Mouse (Mus musculus): ENCODE data around the gene Kdm4b. TPM values are rescaled to one million over a fixed set of nuclear protein-coding genes. Genes with fewer than 3 reads are reported as not detected.

The Kdm4b gene
- polyA plus RNA-seq, 1 experiment from 2014 or later = 21.3 TPM

DNA sequence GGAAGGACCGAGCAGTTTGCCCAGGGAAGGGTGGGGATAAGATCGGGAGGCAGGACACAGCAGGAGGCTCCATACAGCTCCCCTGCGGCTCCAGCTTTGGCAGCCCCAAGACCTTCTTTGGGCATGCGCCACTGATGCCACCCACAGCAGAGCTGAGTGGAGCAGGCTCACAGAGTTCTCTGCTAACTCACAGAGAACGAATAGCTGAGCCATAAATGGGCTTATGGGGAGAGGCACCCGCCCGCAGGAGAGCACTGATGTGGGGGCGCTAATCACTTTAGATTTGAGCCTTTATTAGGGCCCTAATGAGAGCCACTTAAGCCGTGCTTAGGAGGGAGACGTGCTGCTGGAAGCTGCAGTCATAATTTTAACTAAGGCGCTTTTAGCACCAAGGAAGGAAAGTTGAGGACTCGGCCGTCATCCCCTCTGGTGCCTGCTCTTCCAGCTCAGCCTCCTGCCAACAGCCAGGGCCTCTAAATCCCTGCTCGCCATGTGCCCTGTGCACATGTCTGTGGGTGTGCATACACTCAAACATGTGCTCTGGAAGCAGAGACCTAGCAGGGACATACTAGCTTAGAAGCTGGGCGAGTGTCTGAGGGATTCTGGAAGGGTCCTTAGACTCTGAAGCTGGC is 45.3 kb downstream of the Kdm4b start:
- no peak overlapping the region for H3K27ac ChIP-seq (ENCODE audit: low read length)
- no peaks in the 10 kb centered on the region for H3K27me3 ChIP-seq (replicated peaks; ENCODE audit: control insufficient read depth, insufficient read depth, low read length)
- no peak overlapping the region for H3K9ac ChIP-seq (ENCODE audit: low read depth, low read length)
- no peaks in the 10 kb centered on the region; the same call in none of the 2 replicates for H3K36me3 ChIP-seq (ENCODE audit: control insufficient read depth, insufficient read depth, low read length)
- WGBS = 75% methylated on average over 15 of the region's 15 CpGs
- no peak overlapping the region for H3K4me3 ChIP-seq (ENCODE audit: low read length)
- no peaks in the 10 kb centered on the region for H3K9me3 ChIP-seq (ENCODE audit: control insufficient read depth, low read length)
- no peaks in the 10 kb centered on the region for H3K4me1 ChIP-seq (ENCODE audit: control insufficient read depth, insufficient read depth, low read length)
- no peak overlapping the region for H3K4me2 ChIP-seq (ENCODE audit: low read depth, low read length)
- no peak for ATAC-seq

- Histone ChIP-seq H3K9ac (ENCODE audit: low read depth, low read length) (no peak overlapping the region), H3K27ac (ENCODE audit: low read length) (no peak overlapping the region), H3K27me3 (replicated peaks; ENCODE audit: control insufficient read depth, insufficient read depth, low read length) (no peaks in the 10 kb centered on the region), H3K36me3 (ENCODE audit: control insufficient read depth, insufficient read depth, low read length) (peaks cover under 1% of the 10 kb centered on the region), H3K4me2 (ENCODE audit: low read depth, low read length) (no peak overlapping the region), H3K4me3 (ENCODE audit: low read length) (no peak overlapping the region), H3K4me1 (ENCODE audit: control insufficient read depth, insufficient read depth, low read length) (no peaks in the 10 kb centered on the region), H3K9me3 (ENCODE audit: control insufficient read depth, low read length) (no peaks in the 10 kb centered on the region)
- no peak for ATAC-seq
- WGBS = 64% methylated on average over 4 of the region's 4 CpGs
Observed at GRCm38 (mm10) chr17:56372109-56372508, 46.2 kb downstream of the Kdm4b start.

DNA sequence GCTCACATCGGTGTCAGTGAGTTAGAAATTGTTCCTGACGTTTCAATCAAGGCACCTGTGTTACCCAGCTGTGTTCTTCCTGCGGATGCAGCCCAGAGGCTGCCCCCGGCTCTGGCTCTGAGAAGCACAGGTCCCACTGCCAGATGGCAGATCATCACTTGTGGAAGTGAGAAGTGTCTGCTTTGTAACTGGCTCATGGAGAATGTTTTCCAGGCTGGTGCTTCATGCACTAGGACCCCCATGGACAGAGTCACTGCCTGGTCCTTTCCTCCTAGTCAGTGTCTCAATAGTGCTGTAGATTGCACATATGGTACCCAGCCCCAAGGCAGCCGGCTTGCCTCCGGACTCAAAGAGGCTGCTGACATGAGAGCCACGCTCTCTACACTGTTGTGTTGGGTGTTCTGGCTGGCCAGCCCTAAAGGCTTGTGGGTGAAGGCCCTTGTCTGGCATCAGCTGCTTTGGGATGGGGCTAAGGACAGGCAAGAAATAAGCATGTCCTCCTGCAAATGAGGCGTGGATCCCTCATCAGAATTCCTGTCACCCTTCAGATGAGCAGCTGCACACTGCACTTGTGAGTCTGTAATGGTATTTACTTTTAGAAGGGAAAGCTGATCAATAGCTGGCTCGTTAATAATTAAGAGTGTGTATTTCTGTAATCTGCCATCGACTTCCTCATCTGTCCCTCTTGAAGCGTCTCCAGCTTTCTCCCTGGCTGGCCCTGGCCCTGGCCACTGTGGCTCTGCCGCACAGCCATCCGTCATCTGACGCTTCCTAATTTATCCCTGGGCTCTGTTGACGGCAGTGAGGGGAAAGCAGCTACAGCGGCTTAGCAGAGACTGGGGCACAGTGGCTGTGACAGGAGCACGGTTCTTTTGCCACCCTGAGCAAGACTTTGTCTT is 47.5 kb downstream of the Kdm4b start:
- no peak for ATAC-seq
- Histone ChIP-seq H3K4me1 (ENCODE audit: control insufficient read depth, insufficient read depth, low read length) (no peaks in the 10 kb centered on the region), H3K4me2 (ENCODE audit: low read depth, low read length) (no peak overlapping the region), H3K27me3 (replicated peaks; ENCODE audit: control insufficient read depth, insufficient read depth, low read length) (no peaks in the 10 kb centered on the region), H3K27ac (ENCODE audit: low read length) (no peak overlapping the region), H3K36me3 (ENCODE audit: control insufficient read depth, insufficient read depth, low read length) (peaks cover 2% of the 10 kb centered on the region), H3K9me3 (ENCODE audit: control insufficient read depth, low read length) (no peaks in the 10 kb centered on the region), H3K4me3 (ENCODE audit: low read length) (no peak overlapping the region), H3K9ac (ENCODE audit: low read depth, low read length) (no peak overlapping the region)
- 69% methylated on average over 17 of the region's 17 CpGs for WGBS

GRCm38 (mm10) chr17:56374851-56375250 is 49.0 kb downstream of the Kdm4b start:
- Histone ChIP-seq H3K4me3 (ENCODE audit: low read length) (no peak overlapping the region), H3K9me3 (ENCODE audit: control insufficient read depth, low read length) (no peaks in the 10 kb centered on the region), H3K4me1 (ENCODE audit: control insufficient read depth, insufficient read depth, low read length) (no peaks in the 10 kb centered on the region), H3K36me3 (ENCODE audit: control insufficient read depth, insufficient read depth, low read length) (peaks cover 2% of the 10 kb centered on the region), H3K27me3 (replicated peaks; ENCODE audit: control insufficient read depth, insufficient read depth, low read length) (no peaks in the 10 kb centered on the region), H3K27ac (ENCODE audit: low read length) (no peak overlapping the region), H3K9ac (ENCODE audit: low read depth, low read length) (no peak overlapping the region), H3K4me2 (ENCODE audit: low read depth, low read length) (no peak overlapping the region)
- ATAC-seq = no peak
- 91% methylated on average over 1 of the region's 1 CpGs for WGBS

DNA sequence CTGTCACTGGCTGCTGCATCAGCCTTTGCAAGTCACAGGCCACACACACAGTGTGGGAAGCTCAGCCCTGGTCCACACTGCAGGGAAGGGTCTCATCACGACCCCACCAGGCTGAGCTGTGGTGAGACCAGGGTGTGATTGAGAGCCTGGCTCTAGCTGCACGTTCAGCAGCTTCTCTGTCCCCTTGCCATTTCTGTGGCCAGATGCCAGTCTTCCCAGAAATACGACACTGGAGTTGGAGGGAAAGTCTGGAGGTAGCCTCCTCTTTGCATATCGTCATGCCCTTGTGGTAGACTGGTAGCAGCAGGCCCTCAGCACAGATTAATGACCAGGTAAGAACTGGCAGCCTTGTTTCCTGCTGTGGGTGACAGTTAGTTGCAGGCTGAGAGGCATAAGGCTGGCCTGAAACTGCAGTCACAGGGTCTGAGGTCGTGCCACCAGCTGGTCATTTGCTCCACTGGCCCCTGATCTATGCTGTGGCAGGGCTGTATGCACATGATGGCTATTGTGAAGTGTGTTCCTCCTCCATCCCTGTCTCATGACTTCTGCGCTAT is 53.5 kb downstream of the Kdm4b start:
- H3K36me3 ChIP-seq (ENCODE audit: control insufficient read depth, insufficient read depth, low read length) = 0 out of 2 replicates have a peak, but pooled peaks cover 2% of the 10 kb centered on the region

GRCm38 (mm10) chr17:56380286-56380685 is 54.4 kb downstream of the Kdm4b start:
- no peak overlapping the region for H3K9ac ChIP-seq (ENCODE audit: low read depth, low read length)
- no peaks in the 10 kb centered on the region for H3K4me1 ChIP-seq (ENCODE audit: control insufficient read depth, insufficient read depth, low read length)
- 80% methylated on average over 6 of the region's 6 CpGs for WGBS
- H3K27me3 ChIP-seq (replicated peaks; ENCODE audit: control insufficient read depth, insufficient read depth, low read length) = no peaks in the 10 kb centered on the region
- H3K4me2 ChIP-seq (ENCODE audit: low read depth, low read length) = no peak overlapping the region
- no peak overlapping the region for H3K4me3 ChIP-seq (ENCODE audit: low read length)
- no peaks in the 10 kb centered on the region for H3K9me3 ChIP-seq (ENCODE audit: control insufficient read depth, low read length)
- no peak for ATAC-seq
- H3K36me3 ChIP-seq (ENCODE audit: control insufficient read depth, insufficient read depth, low read length) = 0 out of 2 replicates have a peak, but pooled peaks cover 2% of the 10 kb centered on the region
- no peak overlapping the region for H3K27ac ChIP-seq (ENCODE audit: low read length)

More for the DNA sequence above, 53.5 kb downstream of the Kdm4b start:
- Histone ChIP-seq H3K9me3 (ENCODE audit: control insufficient read depth, low read length) (no peaks in the 10 kb centered on the region), H3K4me2 (ENCODE audit: low read depth, low read length) (no peak overlapping the region), H3K9ac (ENCODE audit: low read depth, low read length) (no peak overlapping the region), H3K4me3 (ENCODE audit: low read length) (no peak overlapping the region), H3K4me1 (ENCODE audit: control insufficient read depth, insufficient read depth, low read length) (no peaks in the 10 kb centered on the region), H3K27me3 (replicated peaks; ENCODE audit: control insufficient read depth, insufficient read depth, low read length) (no peaks in the 10 kb centered on the region), H3K27ac (ENCODE audit: low read length) (no peak overlapping the region)
- WGBS = 76% methylated on average over 6 of the region's 6 CpGs
- no peak for ATAC-seq

- no peak overlapping the region for H3K4me2 ChIP-seq (ENCODE audit: low read depth, low read length)
- H3K9ac ChIP-seq (ENCODE audit: low read depth, low read length) = no peak overlapping the region
- peaks cover 6% of the 10 kb centered on the region; the same call in 1 of the 2 replicates for H3K36me3 ChIP-seq (ENCODE audit: control insufficient read depth, insufficient read depth, low read length)
- no peak overlapping the region for H3K4me3 ChIP-seq (ENCODE audit: low read length)
- H3K27me3 ChIP-seq (replicated peaks; ENCODE audit: control insufficient read depth, insufficient read depth, low read length) = no peaks in the 10 kb centered on the region
- no peak overlapping the region for H3K27ac ChIP-seq (ENCODE audit: low read length)
- no peaks in the 10 kb centered on the region for H3K9me3 ChIP-seq (ENCODE audit: control insufficient read depth, low read length)
- no peaks in the 10 kb centered on the region for H3K4me1 ChIP-seq (ENCODE audit: control insufficient read depth, insufficient read depth, low read length)
- WGBS = 92% methylated on average over 5 of the region's 5 CpGs
- ATAC-seq = no peak
Observed at GRCm38 (mm10) chr17:56381183-56381582, 55.3 kb downstream of the Kdm4b start.

DNA sequence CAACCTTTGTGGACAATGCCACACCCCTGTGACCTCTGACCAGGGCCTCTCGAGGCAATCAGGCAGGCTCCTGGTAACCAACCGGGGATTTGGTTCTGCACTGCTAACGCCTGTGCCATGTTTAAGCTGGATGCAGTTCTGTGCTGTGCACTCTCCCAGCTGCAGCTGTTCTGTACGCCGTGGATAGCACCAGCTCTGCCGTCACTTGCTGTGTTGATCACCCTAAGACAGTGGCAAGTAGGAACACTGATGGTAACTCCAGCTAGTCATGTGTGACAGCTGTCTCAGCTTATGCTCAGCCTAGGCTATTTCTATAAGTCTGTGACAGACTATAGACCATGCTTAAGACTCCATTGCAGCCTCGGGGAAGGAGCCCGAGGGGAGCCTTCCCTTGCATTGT is 57.1 kb downstream of the Kdm4b start:
- WGBS = 65% methylated on average over 8 of the region's 8 CpGs
- Histone ChIP-seq H3K4me1 (ENCODE audit: control insufficient read depth, insufficient read depth, low read length) (no peaks in the 10 kb centered on the region), H3K9ac (ENCODE audit: low read depth, low read length) (no peak overlapping the region), H3K36me3 (ENCODE audit: control insufficient read depth, insufficient read depth, low read length) (peaks cover 5% of the 10 kb centered on the region; the same call in 1 of the 2 replicates), H3K9me3 (ENCODE audit: control insufficient read depth, low read length) (no peaks in the 10 kb centered on the region), H3K27me3 (replicated peaks; ENCODE audit: control insufficient read depth, insufficient read depth, low read length) (no peaks in the 10 kb centered on the region), H3K4me2 (ENCODE audit: low read depth, low read length) (no peak overlapping the region), H3K27ac (ENCODE audit: low read length) (no peak overlapping the region), H3K4me3 (ENCODE audit: low read length) (no peak overlapping the region)
- peak; percentile 29; the same call in 1 of the 2 replicates for ATAC-seq

DNA sequence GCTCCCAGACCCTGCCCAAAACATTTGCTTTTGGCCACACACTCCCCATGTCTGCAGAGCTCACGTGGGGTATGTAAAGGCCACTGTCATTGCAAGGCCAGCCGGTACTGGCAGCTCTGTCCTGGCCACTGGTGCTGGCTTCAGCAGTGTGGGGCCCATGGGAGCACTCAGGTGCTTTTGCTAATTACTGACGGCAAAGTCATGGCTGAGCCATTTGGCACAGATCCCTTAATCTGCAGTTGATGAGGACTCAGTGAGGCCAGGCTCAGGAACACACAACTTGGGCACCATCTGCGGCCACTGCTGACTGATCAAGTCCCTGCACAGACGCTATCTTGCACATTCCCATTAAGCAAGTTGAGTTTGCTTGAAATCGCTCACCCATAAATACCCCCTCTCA is 59.0 kb downstream of the Kdm4b start:
- Histone ChIP-seq H3K9ac (ENCODE audit: low read depth, low read length) (no peak overlapping the region), H3K36me3 (ENCODE audit: control insufficient read depth, insufficient read depth, low read length) (peaks cover 5% of the 10 kb centered on the region; the same call in 1 of the 2 replicates), H3K9me3 (ENCODE audit: control insufficient read depth, low read length) (no peaks in the 10 kb centered on the region), H3K4me3 (ENCODE audit: low read length) (no peak overlapping the region), H3K27me3 (replicated peaks; ENCODE audit: control insufficient read depth, insufficient read depth, low read length) (no peaks in the 10 kb centered on the region), H3K4me1 (ENCODE audit: control insufficient read depth, insufficient read depth, low read length) (no peaks in the 10 kb centered on the region), H3K27ac (ENCODE audit: low read length) (no peak overlapping the region), H3K4me2 (ENCODE audit: low read depth, low read length) (no peak overlapping the region)
- 84% methylated on average over 6 of the region's 6 CpGs for WGBS
- no peak for ATAC-seq
